Mouse (Mus musculus): ENCODE measurements around the gene Olfr364-ps1.

The Olfr364-ps1 gene

DNA sequence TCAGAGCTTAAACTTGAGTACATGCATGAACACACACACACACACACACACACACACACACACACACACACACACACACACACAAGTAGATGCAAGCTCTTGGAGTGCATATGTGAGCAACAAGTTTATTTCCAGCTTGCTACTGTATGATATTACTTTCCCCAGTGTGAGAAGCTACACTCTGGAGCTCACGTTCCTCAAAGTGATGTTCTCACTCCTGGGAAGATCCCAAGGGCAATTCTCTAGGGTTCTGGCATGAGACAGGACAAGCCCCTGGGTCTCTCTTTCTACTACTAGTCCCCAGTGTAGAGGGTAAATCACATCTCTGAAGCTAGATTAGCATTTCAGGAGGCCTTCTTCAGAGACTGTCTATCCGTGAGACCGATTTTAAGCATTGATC is at the start of gene Olfr364-ps1:
Gene Olfr364-ps1 (plus strand): TSS at position 301 of the 400 bp plus-strand sequence.
- DNase-seq (ENCODE audit: low spot score), result no peak

DNA sequence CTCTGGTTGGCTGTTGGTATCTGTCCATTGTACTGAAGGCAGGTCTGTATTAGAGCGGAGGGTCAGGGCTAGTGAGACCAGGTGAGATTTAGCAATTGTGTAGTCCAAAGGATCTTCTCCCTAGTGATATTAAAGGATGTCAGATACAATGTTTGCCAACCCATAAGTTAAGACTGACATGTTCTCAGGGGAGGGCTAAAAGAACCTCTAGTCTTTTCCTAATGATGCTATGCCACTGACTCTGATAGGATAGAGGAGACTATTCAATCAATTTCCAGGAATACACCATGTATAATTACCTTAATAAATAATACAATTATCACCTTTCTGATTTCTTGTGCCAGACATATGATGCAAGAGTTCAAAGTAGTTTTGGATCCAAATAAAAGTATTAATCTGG is 21.3 kb upstream of the Olfr364-ps1 start, which contains the start of gene Olfr362:
Gene Olfr362 (minus strand): TSS at position 101 of the 400 bp plus-strand sequence.
- DNase-seq (ENCODE audit: low spot score), result no peak

GRCm38 (mm10) chr2:37187898-37188297 is 48.8 kb downstream of the Olfr364-ps1 start, which contains the start of gene Olfr365:
Gene Olfr365 (plus strand): TSS chr2:37188198.
- no peak for DNase-seq (ENCODE audit: low spot score)

Data from MN1 (cell line).